Mouse (Mus musculus) hindbrain, postnatal 0 days (tissue): ENCODE data around the gene Rps15a. TPM values are rescaled to one million over a fixed set of nuclear protein-coding genes. Genes with fewer than 3 reads are reported as not detected.

Experiments
- ATAC-seq: fragments of 200-750 bp; cut with Nextera tagmentation; 2 replicates; pipeline ENCODE4 v1.8.0; 2017; ENCODE audit warnings: mild to moderate bottlenecking, moderate TSS enrichment, moderate library complexity
- DNase-seq: peaks from one replicate; pipeline ENCODE4 v3.0.0-alpha.2; 2015; ENCODE audit warnings: low spot score
- H3K27ac ChIP-seq: fragments of 300-500 bp; sonication (generic); 2 replicates; pipeline ENCODE4 v1.5.1; 2014; ENCODE audit warnings: mild to moderate bottlenecking
- H3K27me3 ChIP-seq: fragments of 300-500 bp; sonication (generic); 2 replicates; pipeline ENCODE4 v1.6.1; 2014; ENCODE audit warnings: low read length, mixed read lengths; ENCODE audit not compliant: insufficient read depth
- H3K36me3 ChIP-seq: fragments of 300-500 bp; sonication (generic); 2 replicates; pipeline ENCODE4 v1.6.1; 2014; ENCODE audit warnings: low read length, mixed read lengths; ENCODE audit not compliant: insufficient read depth
- H3K4me1 ChIP-seq: fragments of 300-500 bp; sonication (generic); 2 replicates; pipeline ENCODE4 v1.6.1; 2014; ENCODE audit warnings: antibody characterized with exemption, low read length, mixed read lengths; ENCODE audit not compliant: insufficient read depth
- H3K4me2 ChIP-seq: fragments of 300-500 bp; sonication (generic); 2 replicates; pipeline ENCODE4 v1.6.1; 2014; ENCODE audit warnings: low read depth, mild to moderate bottlenecking, low read length, moderate library complexity, mixed read lengths
- H3K4me3 ChIP-seq: fragments of 300-500 bp; sonication (generic); 2 replicates; pipeline ENCODE4 v1.5.1; 2014; ENCODE audit warnings: low read length
- H3K9ac ChIP-seq: fragments of 300-500 bp; sonication (generic); replicated peaks from 2 replicates; pipeline ENCODE4 v1.6.1; 2014; ENCODE audit warnings: mild to moderate bottlenecking, low read length, moderate library complexity, mixed read lengths
- H3K9me3 ChIP-seq: fragments of 300-500 bp; sonication (generic); 2 replicates; pipeline ENCODE4 v1.6.1; 2016; ENCODE audit warnings: low read length, mixed read lengths
- CTCF ChIP-seq: IDR thresholded peaks from 2 replicates; pipeline ENCODE4 v1.5.1; 2016; ENCODE audit warnings: antibody characterized with exemption, control low read depth, low read depth
- WGBS: fragments of 180-500 bp; shearing (Covaris S2); extraction: QIAGEN DNeasy Blood & Tissue Kit; methylation state at CpG from one replicate; pipeline ENCODE4 v1.1.7; 2014; 5-methylcytosine and 5-hydroxymethylcytosine counted together
- polyA plus RNA-seq: library from polyadenylated mRNA; unstranded; fragments of >200 nt; fragmentation: Nextera tagmentation; extraction: Ambion mirVana; gene quantifications from 2 replicates; pipeline ENCODE4 v1.2.1, GENCODE M21; 2015
- total RNA-seq: library from RNA; depleted of rRNA; stranded (reverse); fragments of >200 nt; gene quantifications from 2 replicates; pipeline ENCODE4 v1.2.3, GENCODE M21; 2014; rRNA removed

The Rps15a gene
- total and polyA plus RNA-seq, 2 experiments from 2014 or later: 132 to 402 TPM

- H3K4me3 ChIP-seq: no peak overlapping the region
- H3K36me3 ChIP-seq: no peaks in the 10 kb centered on the region
- ATAC-seq (no peak), DNase-seq (no peak)
- peak; percentile 53 for TF ChIP-seq CTCF
- no peak overlapping the region for H3K27ac ChIP-seq
- H3K4me2 ChIP-seq: no peak overlapping the region
- 81% methylated on average over 6 of the region's 6 CpGs for WGBS
- no peak overlapping the region for H3K9ac ChIP-seq
- H3K9me3 ChIP-seq: 0 out of 2 replicates have a peak, but pooled peaks cover 3% of the 10 kb centered on the region
- H3K4me1 ChIP-seq: no peaks in the 10 kb centered on the region
- no peaks in the 10 kb centered on the region for H3K27me3 ChIP-seq
These were observed 59.7 kb downstream of the Rps15a start for GRCm38 (mm10) chr7:118056300-118056699.

Other genes with a start within 250 kb of the Rps15a start
- gene Arl6ip1, start 13.5 kb upstream of the Rps15a start, total RNA-seq: 643 and 734 TPM in 2 replicates
- 747 and 812 TPM in 2 replicates for gene Arl6ip1, start 13.5 kb upstream of the Rps15a start, polyA plus RNA-seq
- gene Smg1, start 127.5 kb upstream of the Rps15a start, total RNA-seq: 38.6 and 39.9 TPM in 2 replicates
- gene Smg1, start 127.5 kb upstream of the Rps15a start, polyA plus RNA-seq: 15.4 and 15.9 TPM in 2 replicates